Mouse (Mus musculus) embryonic facial prominence, embryonic 11.5 days (tissue): Measurements from ENCODE around the gene Apobr. TPM values are rescaled to one million over a fixed set of nuclear protein-coding genes. Genes with fewer than 3 reads are reported as not detected.

Experiments
- ATAC-seq: fragments of 200-750 bp; cut with Nextera tagmentation; replicated peaks from 2 replicates; pipeline ENCODE4 v1.8.0; 2017; ENCODE audit warnings: low read depth; ENCODE audit not compliant: insufficient number of reproducible peaks, low FRiP score, low TSS enrichment
- DNase-seq: peaks from one replicate; pipeline ENCODE4 v3.0.0-alpha.2; 2015; ENCODE audit warnings: low spot score
- H3K27ac ChIP-seq: fragments of 300-500 bp; sonication (generic); replicated peaks from 2 replicates; pipeline ENCODE4 v1.5.1; 2014; ENCODE audit warnings: mild to moderate bottlenecking, low read depth, low read length, control low read depth
- H3K27me3 ChIP-seq: fragments of 300-500 bp; sonication (generic); 2 replicates; pipeline ENCODE4 v1.6.1; 2014; ENCODE audit warnings: mild to moderate bottlenecking, low read length, moderate library complexity, mixed read lengths; ENCODE audit not compliant: control insufficient read depth, insufficient read depth
- H3K36me3 ChIP-seq: fragments of 300-500 bp; sonication (generic); replicated peaks from 2 replicates; pipeline ENCODE4 v1.6.1; 2014; ENCODE audit warnings: low read depth, mild to moderate bottlenecking, low read length, moderate library complexity, mixed read lengths; ENCODE audit not compliant: control insufficient read depth, insufficient read depth
- H3K4me1 ChIP-seq: fragments of 300-500 bp; sonication (generic); 2 replicates; pipeline ENCODE4 v1.6.1; 2014; ENCODE audit warnings: low read length, mixed read lengths; ENCODE audit not compliant: control insufficient read depth, insufficient read depth
- H3K4me2 ChIP-seq: fragments of 300-500 bp; sonication (generic); 2 replicates; pipeline ENCODE4 v1.6.1; 2014; ENCODE audit warnings: low read depth, mild to moderate bottlenecking, control low read depth, low read length, moderate library complexity
- H3K4me3 ChIP-seq: fragments of 300-500 bp; sonication (generic); 2 replicates; pipeline ENCODE4 v1.5.1; 2014; ENCODE audit warnings: low read depth, low read length, control low read depth
- H3K9ac ChIP-seq: fragments of 300-500 bp; sonication (generic); replicated peaks from 2 replicates; pipeline ENCODE4 v1.6.1; 2014; ENCODE audit warnings: mild to moderate bottlenecking, control low read depth, low read length
- H3K9me3 ChIP-seq: fragments of 300-500 bp; sonication (generic); replicated peaks from 2 replicates; pipeline ENCODE4 v1.6.1; 2016; ENCODE audit warnings: mild to moderate bottlenecking, low read length, inconsistent platforms, mixed read lengths; ENCODE audit not compliant: control insufficient read depth
- WGBS: fragments of 180-500 bp; shearing (Covaris S2); extraction: QIAGEN DNeasy Blood & Tissue Kit; methylation state at CpG from one replicate; pipeline ENCODE4 v1.1.7; 2014; 5-methylcytosine and 5-hydroxymethylcytosine counted together
- polyA plus RNA-seq: library from polyadenylated mRNA; unstranded; fragments of >200 nt; fragmentation: Nextera tagmentation; extraction: Ambion mirVana; gene quantifications from 2 replicates; pipeline ENCODE4 v1.2.1, GENCODE M21; 2014

The Apobr gene
- polyA plus RNA-seq, 1 experiment from 2014 or later: 0.72 TPM

GRCm38 (mm10) chr7:126585717-126586116 is 975 bp downstream of the Apobr start, which contains the start of gene Cln3:
Gene Cln3, minus strand, starts transcription at chr7:126585817.
- Histone ChIP-seq H3K4me3 (no peak within 1 kb of the TSS), H3K36me3 (no peaks in the 10 kb centered on the region), H3K9me3 (no peaks in the 10 kb centered on the region), H3K4me2 (no peak within 1 kb of the TSS), H3K9ac (no peak within 1 kb of the TSS), H3K27me3 (no peaks in the 10 kb centered on the region; the same call in 1 of the 2 replicates), H3K27ac (no peak within 1 kb of the TSS), H3K4me1 (no peaks in the 10 kb centered on the region; the same call in 1 of the 2 replicates)
- 68% methylated on average over 6 of the region's 6 CpGs for WGBS
- no peak for ATAC-seq
- no peak for DNase-seq

DNA sequence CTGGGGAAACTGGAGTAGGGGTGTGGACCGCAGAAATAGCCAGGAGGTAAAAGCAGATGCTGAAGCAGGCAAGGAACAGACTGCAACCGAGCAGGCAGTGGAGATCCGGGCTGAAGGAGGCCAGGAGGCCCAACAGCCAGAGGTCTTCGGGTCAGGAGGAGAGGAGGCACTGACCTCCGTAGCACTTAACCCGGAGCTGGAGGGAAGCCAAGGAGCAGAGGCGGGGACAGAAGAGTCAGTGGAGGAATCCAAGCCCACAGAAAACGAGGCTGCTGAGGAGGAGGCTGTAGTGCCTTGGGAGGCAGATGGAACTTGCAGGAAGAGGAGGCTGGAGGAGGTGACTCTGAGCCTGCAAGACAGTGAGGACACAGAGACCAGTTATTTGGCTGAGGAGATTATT is 2.1 kb downstream of the Apobr start:
- no peaks in the 10 kb centered on the region; the same call in 1 of the 2 replicates for H3K27me3 ChIP-seq

GRCm38 (mm10) chr7:126587779-126588178 is 3.0 kb downstream of the Apobr start:
- Histone ChIP-seq H3K27me3 (no peaks in the 10 kb centered on the region; the same call in 1 of the 2 replicates), H3K36me3 (no peaks in the 10 kb centered on the region), H3K4me1 (no peaks in the 10 kb centered on the region; the same call in 1 of the 2 replicates), H3K4me2 (peak overlapping the region; percentile 29), H3K9ac (peak overlapping the region; percentile 47), H3K4me3 (peak overlapping the region; percentile 10; the same call in 1 of the 2 replicates), H3K9me3 (no peaks in the 10 kb centered on the region), H3K27ac (no peak overlapping the region)
- DNase-seq: peak; percentile 80
- WGBS: 3% methylated on average over 16 of the region's 16 CpGs
- peak; percentile 22; the same call in 1 of the 2 replicates for ATAC-seq

More for the DNA sequence above, 2.1 kb downstream of the Apobr start:
- H3K36me3 ChIP-seq: no peaks in the 10 kb centered on the region
- no peak overlapping the region for H3K9ac ChIP-seq
- H3K27ac ChIP-seq: no peak overlapping the region
- H3K4me3 ChIP-seq: no peak overlapping the region
- DNase-seq (no peak), ATAC-seq (no peak)
- H3K9me3 ChIP-seq: no peaks in the 10 kb centered on the region
- H3K4me2 ChIP-seq: no peak overlapping the region
- WGBS: 61% methylated on average over 8 of the region's 8 CpGs
- H3K4me1 ChIP-seq: no peaks in the 10 kb centered on the region; the same call in 1 of the 2 replicates

DNA sequence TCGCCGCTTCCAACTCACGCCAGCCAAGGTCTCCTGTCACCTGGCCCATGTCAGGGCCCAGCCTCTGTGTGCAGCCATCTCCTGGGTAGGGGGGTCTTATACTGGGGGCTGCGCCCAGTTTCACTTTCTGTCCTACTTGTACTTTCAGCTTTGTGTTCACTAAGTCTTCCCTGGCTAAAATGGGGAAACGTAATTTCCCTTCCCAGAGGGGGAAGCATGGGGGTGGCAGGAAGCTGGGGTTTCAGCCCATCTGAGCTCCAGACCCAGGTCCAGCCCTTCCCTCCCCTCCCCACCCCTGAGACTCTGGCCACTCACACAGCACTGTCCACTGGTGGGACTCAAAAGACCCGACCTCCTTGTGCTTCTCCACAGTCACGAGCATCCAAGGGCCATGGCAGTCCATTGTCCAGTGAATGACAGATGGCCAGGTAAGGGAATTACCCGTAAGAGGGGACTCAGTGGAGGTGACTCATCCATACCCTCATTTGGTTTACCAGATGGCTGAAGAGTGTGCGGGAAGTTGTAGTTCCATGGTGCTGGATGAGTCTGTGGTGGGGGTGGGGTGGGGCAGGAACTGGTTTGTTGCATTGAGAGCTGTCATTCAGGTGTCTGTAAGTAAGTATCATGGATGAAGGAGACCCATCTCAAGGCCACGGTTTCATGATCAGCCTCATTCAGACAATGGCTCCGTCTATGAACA is 10.3 kb downstream of the Apobr start, which contains the start of gene Il27:
Gene Il27 (minus strand): TSS at position 80 of the 700 bp plus-strand sequence.
- ATAC-seq (no peak), DNase-seq (no peak)
- Histone ChIP-seq H3K9ac (no peak within 1 kb of the TSS), H3K4me2 (no peak within 1 kb of the TSS), H3K4me1 (no peaks in the 10 kb centered on the region), H3K36me3 (no peaks in the 10 kb centered on the region), H3K4me3 (no peak within 1 kb of the TSS), H3K27ac (no peak within 1 kb of the TSS), H3K27me3 (no peaks in the 10 kb centered on the region), H3K9me3 (no peaks in the 10 kb centered on the region)
- 83% methylated on average over 11 of the region's 11 CpGs for WGBS

- no peak overlapping the region for H3K4me2 ChIP-seq
- 75% methylated on average over 5 of the region's 5 CpGs for WGBS
- DNase-seq (no peak), ATAC-seq (no peak)
- H3K4me3 ChIP-seq: no peak overlapping the region
- no peaks in the 10 kb centered on the region for H3K9me3 ChIP-seq
- H3K36me3 ChIP-seq: no peaks in the 10 kb centered on the region
- H3K27ac ChIP-seq: no peak overlapping the region
- no peak overlapping the region for H3K9ac ChIP-seq
- no peaks in the 10 kb centered on the region for H3K27me3 ChIP-seq
- H3K4me1 ChIP-seq: no peaks in the 10 kb centered on the region
Observed at GRCm38 (mm10) chr7:126595890-126596289, 11.1 kb downstream of the Apobr start.

- Histone ChIP-seq H3K4me3 (no peak overlapping the region), H3K4me1 (no peaks in the 10 kb centered on the region), H3K27me3 (no peaks in the 10 kb centered on the region), H3K4me2 (no peak overlapping the region), H3K36me3 (no peaks in the 10 kb centered on the region), H3K27ac (no peak overlapping the region), H3K9me3 (no peaks in the 10 kb centered on the region), H3K9ac (no peak overlapping the region)
- 66% methylated on average over 6 of the region's 6 CpGs for WGBS
- ATAC-seq: no peak
- no peak for DNase-seq
Observed at GRCm38 (mm10) chr7:126596414-126596813, 11.7 kb downstream of the Apobr start.

DNA sequence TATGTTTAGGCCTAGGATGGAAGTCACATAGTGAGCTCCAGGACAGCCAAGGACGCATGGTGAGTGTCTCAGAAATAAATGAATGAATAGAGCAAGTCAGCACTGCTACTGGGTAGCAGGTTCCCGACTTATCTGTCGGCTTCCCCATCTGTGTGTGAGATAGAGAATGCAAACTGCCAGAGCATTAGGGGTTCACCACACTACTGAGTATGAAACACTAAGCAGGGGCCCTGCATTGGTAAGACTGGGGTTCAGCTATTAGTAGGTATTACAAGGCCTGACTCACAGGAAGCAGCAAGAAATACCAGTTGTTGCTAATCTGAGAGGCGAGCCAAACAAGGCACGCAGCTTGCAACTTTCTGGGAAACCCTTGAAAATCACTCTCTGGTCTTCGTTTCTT is 14.2 kb downstream of the Apobr start:
- WGBS: 84% methylated on average over 6 of the region's 6 CpGs
- Histone ChIP-seq H3K36me3 (no peaks in the 10 kb centered on the region), H3K4me3 (no peak overlapping the region), H3K4me1 (no peaks in the 10 kb centered on the region), H3K4me2 (no peak overlapping the region), H3K9ac (no peak overlapping the region), H3K27me3 (no peaks in the 10 kb centered on the region), H3K9me3 (no peaks in the 10 kb centered on the region), H3K27ac (no peak overlapping the region)
- no peak for DNase-seq
- no peak for ATAC-seq

GRCm38 (mm10) chr7:126601896-126602295 is 17.2 kb downstream of the Apobr start:
- Histone ChIP-seq H3K27me3 (no peaks in the 10 kb centered on the region), H3K36me3 (no peaks in the 10 kb centered on the region), H3K4me2 (no peak overlapping the region), H3K27ac (no peak overlapping the region), H3K9me3 (no peaks in the 10 kb centered on the region), H3K9ac (no peak overlapping the region), H3K4me3 (no peak overlapping the region), H3K4me1 (no peaks in the 10 kb centered on the region)
- ATAC-seq: no peak
- no peak for DNase-seq
- 49% methylated on average over 4 of the region's 5 CpGs for WGBS
